Mouse (Mus musculus) cerebellum, postnatal 36 days (tissue): ENCODE results near the gene Dars.

Experiments used
- DNase-seq, 2 experiments: peaks; one replicate each; pipeline ENCODE4 v3.0.0; 2021 to 2022; ENCODE audit warnings: mixed read lengths in 2 of 2

The Dars gene

DNA sequence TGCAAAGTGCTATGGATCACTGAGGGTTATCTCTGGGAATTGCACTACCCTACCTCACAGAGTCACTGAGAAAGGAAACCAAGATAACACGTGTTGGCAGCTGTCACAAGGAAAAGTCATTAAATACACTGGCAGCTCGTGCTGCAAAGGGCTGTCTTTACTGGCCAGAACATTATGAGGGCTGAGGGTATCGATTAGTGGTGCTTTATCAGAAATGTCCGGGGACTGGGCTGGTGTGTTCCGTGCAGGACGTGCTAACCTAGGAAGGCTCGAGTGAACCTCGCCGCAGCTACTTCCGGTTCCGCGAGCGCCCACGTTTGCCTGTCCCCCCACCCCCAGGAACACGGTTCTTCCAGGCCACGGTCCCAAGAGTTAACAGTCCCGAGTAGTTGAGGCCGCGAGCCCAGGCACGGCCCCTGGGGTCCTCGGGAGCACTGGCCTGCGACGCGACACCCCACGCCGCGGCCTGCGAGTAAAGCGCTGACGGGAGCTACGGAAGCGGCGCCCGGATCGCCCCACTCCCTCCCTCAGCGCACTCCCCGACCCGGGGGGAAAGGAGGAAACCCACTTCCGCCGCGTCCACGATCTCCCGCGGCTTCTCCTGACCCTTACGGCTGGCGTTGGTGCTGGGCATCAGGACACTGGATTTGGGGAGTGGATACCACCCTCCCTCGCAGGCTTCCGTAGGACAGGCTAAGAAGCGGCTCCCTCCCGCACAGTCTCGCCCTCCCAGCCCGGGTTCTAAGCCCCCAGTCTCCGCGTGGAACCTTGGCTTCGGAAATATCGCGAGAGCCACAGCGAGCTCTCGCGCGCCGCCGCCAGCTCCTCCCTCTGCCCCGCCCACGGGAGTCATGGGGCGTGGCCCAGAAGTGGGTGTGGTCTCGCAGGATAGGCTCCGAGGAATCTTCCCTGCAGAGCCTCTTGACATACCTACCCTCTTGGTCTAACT is at the start of gene Dars:
Gene Dars, minus strand, starts transcription at position 785 of the 949 bp plus-strand sequence.
- DNase-seq = peak; percentile 88 to 92

DNA sequence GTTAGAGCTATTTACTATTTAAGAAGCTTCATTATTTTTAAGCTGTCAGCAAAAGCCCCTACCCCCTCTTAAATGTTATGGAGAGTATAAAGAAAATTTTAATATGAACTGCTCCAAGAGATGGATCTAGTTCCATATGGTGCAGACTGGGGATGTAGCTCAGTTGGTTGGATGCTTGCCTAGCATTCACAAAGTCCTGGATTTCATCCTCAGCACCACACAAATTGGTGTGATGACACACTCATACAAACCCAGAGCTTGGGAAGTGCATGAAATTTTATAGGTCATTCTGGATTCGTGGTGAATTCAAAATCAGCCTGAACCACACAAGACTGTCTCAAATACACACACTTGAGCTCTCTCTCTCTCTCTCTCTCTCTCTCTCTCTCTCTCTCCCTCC is 49.7 kb upstream of the Dars start:
- DNase-seq = no peak

DNA sequence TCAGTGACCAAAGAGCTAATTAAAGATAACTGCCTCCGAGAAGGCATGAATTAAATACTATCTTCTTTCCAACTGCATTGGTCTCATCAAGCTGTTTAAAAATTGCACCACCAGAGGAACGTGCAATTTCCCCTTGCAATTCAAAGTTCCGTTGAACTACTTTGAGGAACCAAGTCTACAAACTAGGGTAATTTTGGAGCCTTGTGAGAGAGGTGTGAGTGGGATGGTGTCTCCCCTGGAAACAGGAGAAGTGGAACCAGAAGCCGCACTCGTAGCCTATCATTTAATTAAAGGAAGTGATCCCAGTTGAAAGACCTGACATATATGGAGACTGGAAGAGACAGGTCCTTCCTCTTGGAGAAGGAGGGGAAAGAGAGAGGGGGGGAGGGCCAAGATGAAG is 46.3 kb upstream of the Dars start:
- no peak for DNase-seq

DNA sequence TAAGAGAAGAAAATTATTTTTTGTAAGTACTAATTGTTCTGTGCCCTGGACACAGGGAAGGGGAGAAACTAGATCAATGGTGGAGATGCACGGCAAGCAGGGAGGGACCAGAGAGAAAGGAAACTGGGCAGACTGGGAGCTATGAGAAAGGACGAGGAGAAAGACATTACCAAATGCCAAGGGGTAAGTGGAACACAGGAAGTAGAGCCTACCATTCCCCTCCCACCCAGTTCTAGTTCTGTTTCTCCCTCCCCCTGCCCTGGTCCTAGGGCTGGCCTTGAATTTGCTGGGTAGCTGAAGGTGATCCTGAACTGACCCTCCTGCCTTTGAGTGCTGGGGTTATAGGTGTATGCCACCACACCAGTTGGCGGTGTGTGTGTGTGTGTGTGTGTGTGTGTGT is 45.2 kb upstream of the Dars start:
- no peak for DNase-seq

GRCm38 (mm10) chr1:128460780-128461179 is 43.6 kb upstream of the Dars start:
- no peak for DNase-seq

- no peak for DNase-seq
Observed at GRCm38 (mm10) chr1:128459439-128459838, 42.3 kb upstream of the Dars start.

DNA sequence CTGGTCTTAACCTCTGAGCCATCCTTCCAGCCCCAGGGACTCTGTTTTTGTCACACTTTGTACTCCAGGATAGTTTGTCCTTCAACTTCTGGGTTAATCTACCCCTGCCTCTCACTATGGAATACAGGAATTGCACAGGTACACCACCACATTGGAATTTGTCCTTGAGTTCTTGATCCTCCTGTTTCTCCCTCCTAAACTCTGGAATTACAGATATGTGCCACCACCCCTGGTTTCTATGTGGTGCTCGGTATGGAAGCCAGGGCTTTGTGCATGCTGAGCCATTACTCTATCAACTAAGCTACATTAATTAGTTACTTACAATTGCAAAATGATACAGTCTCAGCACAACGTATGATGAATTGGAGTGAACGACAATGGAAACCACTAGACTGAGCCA is 41.8 kb upstream of the Dars start:
- DNase-seq = no peak

DNA sequence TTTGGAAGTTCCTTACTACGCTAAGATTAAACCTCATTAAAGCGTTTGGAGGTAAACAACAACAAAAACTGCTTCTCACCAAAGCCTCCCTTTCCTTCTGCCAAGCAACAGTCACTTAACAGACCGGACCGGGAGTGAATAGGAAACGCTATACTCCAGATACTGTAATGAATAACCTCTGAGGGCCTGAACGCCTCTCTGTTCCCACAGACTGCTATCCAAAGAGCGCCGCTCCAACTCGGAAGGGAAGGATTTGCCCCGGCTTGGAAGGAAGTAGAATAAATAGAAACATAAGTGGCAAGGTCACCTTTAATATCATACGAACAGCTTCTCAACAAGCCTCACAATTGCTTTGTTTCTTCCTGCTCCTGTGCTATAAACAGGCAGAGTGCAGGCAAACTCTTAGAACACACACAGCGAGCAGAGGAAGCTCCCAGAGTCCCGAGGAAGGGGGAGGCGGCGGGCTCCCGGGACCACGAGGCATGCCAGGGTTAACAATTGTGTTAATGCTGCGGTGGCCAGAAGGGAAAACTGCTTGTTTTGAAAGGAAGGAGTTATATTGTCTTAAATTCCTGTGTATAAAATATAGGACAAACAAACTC is 39.8 kb upstream of the Dars start:
- no peak for DNase-seq

- no peak for DNase-seq
Observed at GRCm38 (mm10) chr1:128456271-128456670, 39.1 kb upstream of the Dars start.

- no peak for DNase-seq
Observed at GRCm38 (mm10) chr1:128452210-128452609, 35.0 kb upstream of the Dars start.

GRCm38 (mm10) chr1:128451183-128451582 is 34.0 kb upstream of the Dars start:
- DNase-seq = no peak

GRCm38 (mm10) chr1:128447206-128447902 is 30.2 kb upstream of the Dars start:
- no peak for DNase-seq

- no peak for DNase-seq
Observed at GRCm38 (mm10) chr1:128443890-128444839, 27.0 kb upstream of the Dars start.

DNA sequence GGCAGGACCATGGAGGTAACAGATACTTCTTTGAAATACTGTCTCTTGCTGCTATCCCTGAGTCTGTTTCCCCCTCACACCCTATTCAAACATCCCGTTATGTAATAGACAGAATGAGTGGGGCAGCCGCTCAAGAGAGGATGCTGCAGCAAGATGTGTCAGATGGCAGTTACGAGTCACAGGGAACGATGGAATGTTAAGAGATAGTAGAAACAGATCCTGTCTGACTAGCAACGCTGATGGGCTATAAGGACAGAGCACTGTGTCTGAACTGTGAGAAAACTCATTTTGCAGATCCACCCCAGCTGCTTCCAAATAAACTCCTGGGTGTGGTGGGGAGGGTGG is 23.9 kb upstream of the Dars start:
- DNase-seq = no peak

GRCm38 (mm10) chr1:128440386-128441128 is 23.4 kb upstream of the Dars start:
- no peak for DNase-seq

DNA sequence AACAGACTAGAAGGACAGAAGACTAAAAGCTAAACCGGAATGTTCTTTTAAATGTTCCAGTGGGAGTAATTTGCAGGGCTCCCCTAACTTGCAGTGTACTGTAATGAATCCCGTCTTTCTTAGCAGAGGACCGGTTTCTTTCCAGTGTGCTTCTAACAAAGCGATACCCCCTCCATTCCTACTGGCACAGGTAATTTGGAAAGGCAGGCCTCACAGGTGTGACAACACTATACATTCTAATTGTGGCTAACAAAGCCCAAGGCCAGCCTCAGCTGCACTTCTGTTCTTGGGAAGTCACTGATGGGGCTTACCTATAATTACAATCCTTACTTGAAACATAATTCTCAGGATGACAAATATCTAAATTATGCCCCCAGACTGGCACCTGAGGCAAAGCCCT is 22.4 kb upstream of the Dars start:
- no peak for DNase-seq

DNA sequence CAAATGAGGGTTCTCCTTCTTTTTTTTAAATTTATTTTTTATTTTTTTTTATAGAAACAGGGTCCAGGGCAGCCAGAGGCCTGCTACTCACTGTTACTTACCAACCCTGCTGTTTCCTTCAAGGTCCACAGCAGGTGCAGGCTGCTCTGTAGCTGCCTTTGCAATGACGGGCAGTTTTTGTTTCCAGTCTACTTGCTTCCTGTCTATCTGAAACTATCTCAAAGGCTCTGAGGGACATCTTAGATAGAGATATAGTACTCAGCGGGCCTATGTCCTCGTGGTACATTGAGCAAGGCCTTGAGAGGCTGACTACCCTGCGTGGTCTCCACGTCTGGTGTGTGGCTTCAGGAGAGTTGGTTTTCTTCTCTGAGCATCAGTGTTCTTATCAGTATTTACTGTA is 21.4 kb upstream of the Dars start:
- no peak for DNase-seq

GRCm38 (mm10) chr1:128437276-128437675 is 20.1 kb upstream of the Dars start:
- DNase-seq = no peak

GRCm38 (mm10) chr1:128436015-128436414 is 18.8 kb upstream of the Dars start:
- DNase-seq = no peak

DNA sequence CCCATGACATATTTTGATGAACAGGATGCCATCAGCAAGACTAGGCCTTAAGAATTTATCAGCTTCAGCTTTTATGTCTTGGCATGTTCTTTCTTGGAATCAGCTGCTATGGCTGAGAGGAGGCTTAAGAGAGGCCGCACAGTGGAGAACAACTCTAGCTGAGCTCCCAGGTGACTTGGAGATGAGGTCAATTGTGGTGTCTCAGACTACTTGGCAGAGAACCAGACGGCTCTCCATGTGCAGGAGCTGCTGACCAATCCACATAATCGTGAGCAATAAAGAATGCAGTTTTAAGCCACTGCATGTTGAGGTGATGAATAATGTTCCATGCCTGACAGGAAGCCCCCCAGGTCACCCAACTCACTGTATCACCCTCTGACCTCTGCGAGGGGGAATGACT is 18.4 kb upstream of the Dars start:
- DNase-seq = no peak

DNA sequence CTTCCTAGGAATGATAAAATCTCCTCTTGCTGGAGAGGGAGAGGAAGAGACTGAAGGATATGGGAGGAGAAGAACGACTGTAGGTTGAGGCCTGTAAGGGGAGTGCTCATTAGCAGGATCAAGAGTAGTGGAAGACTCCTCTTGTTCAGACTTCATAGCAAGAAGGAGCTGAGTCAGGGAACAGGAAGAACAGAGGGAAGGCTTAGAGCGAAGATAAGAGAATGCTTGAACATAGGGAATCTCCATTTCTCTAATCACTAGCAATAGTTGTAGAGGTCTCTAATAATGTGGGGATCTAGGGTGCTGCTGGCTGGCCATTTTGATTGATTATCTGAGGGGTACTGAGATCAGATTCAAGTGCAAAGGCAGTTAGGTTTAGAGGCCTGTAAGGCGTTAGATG is 7.8 kb upstream of the Dars start:
- no peak for DNase-seq

GRCm38 (mm10) chr1:128417533-128417888 is 343 bp upstream of the Dars start:
- DNase-seq = peak in 1 of 2 experiments; percentile 11
